Comparison of ENCODE assay signal across 8 mouse cellular contexts in the genomic region with DNA sequence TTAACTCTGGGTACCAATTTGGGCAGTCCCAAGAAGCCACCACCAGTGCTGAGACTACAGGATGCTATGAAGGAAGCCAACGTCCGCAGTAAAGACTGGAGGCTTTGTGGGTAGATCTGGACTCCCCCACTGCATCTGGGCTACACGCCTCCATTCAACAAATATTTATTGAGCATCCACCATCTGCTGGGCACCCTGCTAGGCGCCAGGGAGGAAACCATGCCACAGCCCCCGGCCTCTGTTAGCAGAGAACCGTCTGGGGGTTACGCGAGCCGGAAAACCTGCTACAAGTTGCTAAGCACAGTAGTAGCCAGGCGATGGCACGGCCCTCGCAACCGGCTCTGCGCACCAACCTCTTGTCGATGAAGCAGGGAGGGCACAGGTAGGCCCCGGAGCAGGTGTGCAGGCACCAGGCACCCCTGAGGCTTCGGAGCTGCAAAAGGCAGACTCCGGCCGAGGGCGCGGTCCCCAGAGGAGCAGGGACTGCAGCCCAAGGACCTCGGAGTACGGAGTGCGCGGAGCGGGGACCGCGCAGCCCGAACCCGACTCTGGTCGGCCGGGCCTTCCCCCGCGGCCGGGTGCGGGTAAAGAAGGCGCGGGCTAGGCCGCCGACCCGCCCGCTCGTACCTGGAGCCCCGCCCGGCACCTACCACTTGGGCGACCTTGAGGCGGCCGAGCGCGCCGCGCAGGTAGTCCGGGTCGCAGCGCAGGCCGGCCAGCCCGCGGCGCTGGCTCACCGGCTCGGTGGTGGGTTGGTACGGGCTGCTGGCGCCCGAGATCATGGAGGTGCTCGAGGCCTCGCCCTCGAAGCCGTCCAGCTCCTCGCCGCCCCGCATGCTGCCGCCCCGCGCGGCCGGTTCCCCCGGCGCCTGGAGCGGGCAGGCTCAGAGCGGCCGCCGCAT. TPM values are rescaled to one million over a fixed set of nuclear protein-coding genes. Genes with fewer than 3 reads are reported as not detected.
DNase-seq lines count a peak whose midpoint lies in the region; ATAC-seq and TF ChIP-seq lines count a peak whose summit lies in the region.

No protein-coding gene starts in this region.

- peak; percentile 60 for ATAC-seq in CD4-positive, CD25-positive, alpha-beta regulatory T cell, adult 4 months
- peak; percentile 81 for ATAC-seq in embryonic facial prominence, embryonic 11.5 days (replicated peaks; ENCODE audit: insufficient number of reproducible peaks, low FRiP score, low TSS enrichment, low read depth)
- peak; percentile 66 for ATAC-seq in lung, postnatal 0 days

- H3K4me2 ChIP-seq in embryonic facial prominence, embryonic 11.5 days (ENCODE audit: low read depth, low read length): peak overlapping the region; percentile 95
- H3K4me2 ChIP-seq in lung, postnatal 0 days (replicated peaks; ENCODE audit: low read depth, low read length): peak overlapping the region; percentile 99

- no peak; the same call in 1 of the 2 replicates for TF ChIP-seq CTCF in lung, postnatal 0 days (IDR thresholded peaks at IDR 0.05)
- TF ChIP-seq CTCF in olfactory bulb, adult 2 months (IDR thresholded peaks at IDR 0.05; ENCODE audit: insufficient read depth, low read depth, low read length): no peak

- no peaks in the 10 kb centered on the region for H3K36me3 ChIP-seq in embryonic facial prominence, embryonic 11.5 days (replicated peaks; ENCODE audit: control insufficient read depth, insufficient read depth, low read depth, low read length)
- H3K36me3 ChIP-seq in lung, postnatal 0 days (ENCODE audit: insufficient read depth, low read length): no peaks in the 10 kb centered on the region

- peak; percentile 74 for DNase-seq in adrenal gland, adult 2 months
- peak; percentile 59 for DNase-seq in embryonic facial prominence, embryonic 11.5 days (ENCODE audit: low spot score)
- DNase-seq in heart, postnatal 25 days (ENCODE audit: low spot score): peak; percentile 20
- peak; percentile 58 to 76 for DNase-seq in kidney, postnatal 36 days
- DNase-seq in lung, postnatal 0 days (ENCODE audit: low spot score): no peak
- peak; percentile 54 for DNase-seq in yolk sac, embryonic 10.5 days (ENCODE audit: low spot score)

- under 1% methylated on average over 69 of the region's 82 CpGs for WGBS in embryonic facial prominence, embryonic 11.5 days
- under 1% methylated on average over 60 of the region's 82 CpGs for WGBS in lung, postnatal 0 days
- under 1% methylated on average over 82 of the region's 82 CpGs for WGBS in olfactory bulb, adult 2 months

- H3K4me1 ChIP-seq in embryonic facial prominence, embryonic 11.5 days (ENCODE audit: control insufficient read depth, insufficient read depth, low read length): no peaks in the 10 kb centered on the region
- no peaks in the 10 kb centered on the region; the same call in 1 of the 2 replicates for H3K4me1 ChIP-seq in lung, postnatal 0 days (ENCODE audit: insufficient read depth, low read depth, low read length)
- H3K4me1 ChIP-seq in olfactory bulb, adult 2 months (ENCODE audit: control insufficient read depth, insufficient read depth, low read length): peaks cover 14% of the 10 kb centered on the region

- no peaks in the 10 kb centered on the region for H3K9me3 ChIP-seq in embryonic facial prominence, embryonic 11.5 days (replicated peaks; ENCODE audit: control insufficient read depth, low read length)
- H3K9me3 ChIP-seq in lung, postnatal 0 days (ENCODE audit: low read length): no peaks in the 10 kb centered on the region

- H3K27ac ChIP-seq in embryonic facial prominence, embryonic 11.5 days (replicated peaks; ENCODE audit: low read depth, low read length): 0 out of 2 replicates have a peak overlapping the region, but pooled peaks have one; percentile 3
- H3K27ac ChIP-seq in lung, postnatal 0 days (ENCODE audit: low read length): peak overlapping the region; percentile 84
- no peak overlapping the region for H3K27ac ChIP-seq in olfactory bulb, adult 2 months (ENCODE audit: insufficient read depth, low read depth, low read length)

- intact Hi-C loops in heart, postnatal 25 days (cut with DNase I): loop anchor here (1.0 to 5.0 kb wide), 3 partner anchors 37 to 48 kb away; a partner anchor contains a TSS

- peak overlapping the region; percentile 81 for H3K4me3 ChIP-seq in embryonic facial prominence, embryonic 11.5 days (ENCODE audit: low read depth, low read length)
- peak overlapping the region; percentile 72 for H3K4me3 ChIP-seq in lung, postnatal 0 days (ENCODE audit: low read depth, low read length)
- peak overlapping the region; percentile 84 for H3K4me3 ChIP-seq in olfactory bulb, adult 2 months (ENCODE audit: insufficient read depth, low read depth, low read length)

- TF ChIP-seq EP300 in lung, postnatal 0 days (IDR thresholded peaks at IDR 0.05): no peak

- peak overlapping the region; percentile 84 for H3K9ac ChIP-seq in embryonic facial prominence, embryonic 11.5 days (replicated peaks; ENCODE audit: low read length)
- peak overlapping the region; percentile 65 for H3K9ac ChIP-seq in lung, postnatal 0 days (replicated peaks; ENCODE audit: low read depth)

- no peak for TF ChIP-seq POLR2A in olfactory bulb, adult 2 months (IDR thresholded peaks at IDR 0.05; ENCODE audit: insufficient read depth, low read depth, low read length)

- H3K27me3 ChIP-seq in embryonic facial prominence, embryonic 11.5 days (ENCODE audit: control insufficient read depth, insufficient read depth, low read length): no peaks in the 10 kb centered on the region
- H3K27me3 ChIP-seq in lung, postnatal 0 days (replicated peaks; ENCODE audit: insufficient read depth, low read length): no peaks in the 10 kb centered on the region

RNA-seq across cellular contexts. Expression of a gene that starts 0.6 kb away (rescaled TPM):
- polyA plus RNA-seq in CD4-positive, CD25-positive, alpha-beta regulatory T cell, adult 4 months (2017; shearing (Covaris generic)): under 1 TPM; 0.16 to 0.43 TPM
- 10 to 100 TPM; 31.1 to 53.2 TPM for total RNA-seq in adrenal gland, adult 2 months (2021)
- 19.1 and 19.5 TPM in 2 replicates for polyA plus RNA-seq in adrenal gland, adult 2 months (2012; rRNA removed)
- polyA plus RNA-seq in embryonic facial prominence, embryonic 11.5 days (2014; fragmentation: Nextera tagmentation; extraction: Ambion mirVana): 3.3 and 3.8 TPM in 2 replicates
- 10 to 100 TPM; 10.5 to 10.6 TPM for total RNA-seq in heart, postnatal 25 days (2021)
- 3.5 TPM in 2 replicates for polyA plus RNA-seq in lung, postnatal 0 days (2015; fragmentation: Nextera tagmentation; extraction: Ambion mirVana)
- not detected in 2 replicates for polyA plus RNA-seq in olfactory bulb, adult 2 months (2012; ENCODE audit: insufficient read depth, insufficient read length, low replicate concordance, missing spikeins)

RNA-seq across cellular contexts. Expression of a gene that starts 47.8 kb away (rescaled TPM):
- 10 to 100 TPM; 28.1 to 31.0 TPM for polyA plus RNA-seq in CD4-positive, CD25-positive, alpha-beta regulatory T cell, adult 4 months (2017; shearing (Covaris generic))
- 100 to 1,000 TPM in 1 of 2 experiments, 10 to 100 TPM in 1; 90.6 to 168 TPM for total RNA-seq in adrenal gland, adult 2 months (2021)
- 9.5 and 10.5 TPM in 2 replicates for polyA plus RNA-seq in adrenal gland, adult 2 months (2012; rRNA removed)
- polyA plus RNA-seq in embryonic facial prominence, embryonic 11.5 days (2014; fragmentation: Nextera tagmentation; extraction: Ambion mirVana): 63.1 and 66.6 TPM in 2 replicates
- total RNA-seq in heart, postnatal 25 days (2021): 100 to 1,000 TPM in 1 of 2 experiments, 10 to 100 TPM in 1; 93.5 to 104 TPM
- 39.4 and 44.9 TPM in 2 replicates for polyA plus RNA-seq in lung, postnatal 0 days (2015; fragmentation: Nextera tagmentation; extraction: Ambion mirVana)
- polyA plus RNA-seq in olfactory bulb, adult 2 months (2012; ENCODE audit: insufficient read depth, insufficient read length, low replicate concordance, missing spikeins): 65.6 TPM in 1 of 2 replicates, not detected in the other

RNA-seq across cellular contexts. Expression of a gene that starts 55.8 kb away (rescaled TPM):
- polyA plus RNA-seq in CD4-positive, CD25-positive, alpha-beta regulatory T cell, adult 4 months (2017; shearing (Covaris generic)): 10 to 100 TPM; 17.4 to 22.8 TPM
- 100 to 1,000 TPM in 1 of 2 experiments, 10 to 100 TPM in 1; 56.9 to 110 TPM for total RNA-seq in adrenal gland, adult 2 months (2021)
- polyA plus RNA-seq in adrenal gland, adult 2 months (2012; rRNA removed): 336 and 405 TPM in 2 replicates
- 131 and 139 TPM in 2 replicates for polyA plus RNA-seq in embryonic facial prominence, embryonic 11.5 days (2014; fragmentation: Nextera tagmentation; extraction: Ambion mirVana)
- 10 to 100 TPM; 14.6 to 19.4 TPM for total RNA-seq in heart, postnatal 25 days (2021)
- polyA plus RNA-seq in lung, postnatal 0 days (2015; fragmentation: Nextera tagmentation; extraction: Ambion mirVana): 98.3 and 117 TPM in 2 replicates
- polyA plus RNA-seq in olfactory bulb, adult 2 months (2012; ENCODE audit: insufficient read depth, insufficient read length, low replicate concordance, missing spikeins): not detected in 2 replicates

Comparison
In these comparisons a context has a peak if more than half of its experiments do, and no peak if none do; other contexts are left out.
1. RNA of a gene that starts 55.8 kb away (polyA plus RNA-seq): 336 to 405 TPM in adrenal gland, adult 2 months, 131 to 139 TPM in embryonic facial prominence, embryonic 11.5 days, 98.3 to 117 TPM in lung, postnatal 0 days and 17.4 to 22.8 TPM in CD4-positive, CD25-positive, alpha-beta regulatory T cell, adult 4 months; not detected in olfactory bulb, adult 2 months; every median in the first group is over 10 times any median in the second.
2. Peak in every context shown above with its lines, with median percentiles within 50 percentile points of each other: ATAC-seq and H3K4me3 ChIP-seq.